Mouse (Mus musculus) kidney, postnatal 10 days (tissue): ENCODE data around the gene Opn4.

ENCODE experiments used
- DNase-seq: peaks from one replicate; pipeline ENCODE4 v3.0.0; 2021; ENCODE audit warnings: mixed read lengths

Opn4 gene

DNA sequence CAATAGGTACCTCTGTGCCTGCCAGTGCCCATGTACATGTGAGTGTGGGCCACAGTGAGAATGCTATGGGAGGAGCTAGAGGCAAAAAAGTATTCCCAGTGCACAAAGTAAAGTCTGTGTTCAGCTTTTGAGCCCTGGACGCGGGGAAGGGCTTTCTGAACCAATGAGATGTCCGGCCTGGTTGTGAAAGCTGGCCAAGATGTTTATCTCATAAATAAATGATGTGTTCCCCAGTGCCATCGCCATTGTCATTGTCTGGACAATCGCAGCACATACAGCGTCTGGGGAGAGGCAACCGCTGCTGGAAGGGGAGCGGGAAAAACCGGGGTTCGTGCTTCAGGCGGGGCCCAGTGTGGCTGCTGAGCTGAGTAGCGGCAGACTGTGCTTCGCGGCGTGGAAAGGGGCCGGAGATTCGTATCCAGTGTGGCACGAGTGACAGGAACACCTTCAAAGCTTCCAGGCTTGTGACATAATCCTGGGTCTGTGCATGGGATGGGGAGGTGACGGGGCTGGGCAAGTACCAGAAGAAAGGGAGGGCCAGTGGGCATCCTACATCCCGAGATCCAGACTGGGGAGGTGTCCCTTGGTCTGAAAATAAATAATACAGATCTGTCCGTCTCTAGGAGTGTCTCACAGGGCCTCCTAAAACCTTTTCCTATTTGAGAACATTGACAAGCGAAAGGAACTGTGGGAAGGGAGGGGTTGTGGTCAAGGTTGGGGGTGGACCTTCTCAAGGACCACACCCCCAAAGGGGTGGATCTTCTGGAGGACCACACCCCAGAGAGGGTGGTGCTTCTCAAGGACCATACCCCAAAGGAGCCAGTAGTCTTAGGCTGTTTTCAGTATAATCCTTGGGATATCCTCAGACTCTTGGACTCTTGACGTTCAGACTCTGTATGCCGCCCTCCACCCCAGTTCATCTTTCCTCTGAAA, 8.9 kb downstream of the Opn4 start:
- DNase-seq: no peak

DNA sequence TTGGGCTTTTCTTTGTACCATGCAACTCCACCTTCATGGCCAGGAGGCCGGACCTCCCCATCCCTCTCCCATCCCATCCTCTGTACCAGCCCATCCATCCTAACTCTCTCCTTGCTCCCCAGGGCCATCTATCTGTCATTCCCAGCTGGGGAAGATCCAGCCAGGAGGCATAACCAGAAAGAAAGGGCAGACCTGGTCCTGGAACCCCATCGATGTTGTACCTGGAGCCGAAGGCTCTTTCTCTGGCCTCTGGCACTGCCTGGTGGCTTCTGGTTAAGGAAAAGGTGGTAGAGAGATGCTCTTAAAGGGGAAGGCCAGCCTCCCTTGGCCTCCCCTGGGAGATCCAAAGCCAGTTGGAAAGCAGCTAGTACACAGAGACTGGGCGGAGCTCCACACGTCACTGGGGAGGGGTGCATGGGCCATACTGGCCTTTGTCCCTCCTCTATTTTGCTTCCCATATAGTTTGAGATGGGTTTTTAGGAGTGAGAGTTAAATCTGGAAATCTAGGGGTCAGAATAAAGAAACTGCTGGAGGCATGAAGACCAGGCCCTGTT, 9.8 kb downstream of the Opn4 start:
- no peak for DNase-seq

DNA sequence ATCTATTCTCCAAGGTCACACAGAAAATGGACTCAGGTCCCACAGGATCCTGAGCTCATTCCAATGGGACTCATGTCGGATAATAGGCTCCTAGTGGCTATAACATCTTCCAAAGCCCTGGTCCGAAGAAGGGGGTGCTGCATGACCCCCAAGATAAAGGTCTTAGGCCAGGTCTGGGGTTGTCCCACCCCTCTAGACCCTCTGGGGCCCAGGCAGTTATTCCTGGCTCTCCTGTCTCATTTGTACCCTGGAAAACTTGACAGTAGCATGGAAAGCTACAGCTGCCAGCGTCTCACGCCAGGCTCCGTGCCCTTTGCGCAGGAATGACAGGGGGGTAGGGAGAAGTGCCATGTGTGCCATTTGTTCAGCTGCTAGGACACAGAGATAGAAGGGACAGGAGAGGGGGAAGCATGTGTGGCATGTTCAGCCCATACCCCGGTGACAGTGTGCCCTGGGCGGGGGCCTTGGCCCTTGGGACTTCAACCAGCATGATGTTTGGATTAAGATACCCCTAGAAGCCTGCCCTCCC, 10.7 kb downstream of the Opn4 start:
- no peak for DNase-seq

DNA sequence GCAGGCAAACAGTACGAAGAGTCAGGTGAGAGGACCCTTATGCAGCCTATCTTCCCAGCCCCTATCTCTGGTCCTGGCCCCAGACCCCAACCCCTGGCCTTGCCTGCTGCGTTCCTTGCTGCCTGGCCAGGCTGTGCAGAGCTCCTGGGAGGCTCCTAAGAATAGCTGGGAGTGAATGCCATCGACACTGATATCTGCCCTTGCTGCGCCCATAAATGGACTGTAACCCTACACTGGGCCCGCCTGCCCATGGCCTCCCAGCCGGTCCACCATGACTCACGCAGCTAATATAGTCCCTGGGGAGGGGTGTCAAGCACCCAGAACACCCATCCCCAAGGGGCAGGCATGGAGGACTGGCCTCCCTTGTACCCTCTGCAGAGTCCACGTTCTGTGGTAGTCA, 11.4 kb downstream of the Opn4 start, which contains the start of gene Ldb3:
TSS of gene Ldb3 (minus strand) at position 185 of the 400 bp plus-strand sequence.
- no peak for DNase-seq

DNA sequence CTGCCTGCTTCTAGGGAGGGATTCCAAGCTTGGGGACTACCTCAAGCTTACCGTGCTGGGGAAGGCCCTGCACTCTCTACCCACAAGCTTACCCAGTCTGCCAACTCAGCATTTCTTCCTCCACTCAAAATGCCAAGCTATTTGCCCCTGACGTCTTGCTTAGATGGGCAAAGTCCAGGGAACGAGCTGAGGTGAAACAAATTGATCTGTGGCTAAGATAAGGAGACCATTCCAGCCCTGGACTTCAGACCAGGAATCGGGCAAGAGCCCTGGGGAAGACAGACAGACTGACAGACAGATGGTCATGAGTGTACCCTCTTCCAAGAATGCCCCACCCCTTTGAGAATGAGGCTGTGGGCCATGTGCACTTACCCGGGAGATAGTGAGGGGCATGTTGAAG, 11.9 kb downstream of the Opn4 start:
- DNase-seq: no peak

DNA sequence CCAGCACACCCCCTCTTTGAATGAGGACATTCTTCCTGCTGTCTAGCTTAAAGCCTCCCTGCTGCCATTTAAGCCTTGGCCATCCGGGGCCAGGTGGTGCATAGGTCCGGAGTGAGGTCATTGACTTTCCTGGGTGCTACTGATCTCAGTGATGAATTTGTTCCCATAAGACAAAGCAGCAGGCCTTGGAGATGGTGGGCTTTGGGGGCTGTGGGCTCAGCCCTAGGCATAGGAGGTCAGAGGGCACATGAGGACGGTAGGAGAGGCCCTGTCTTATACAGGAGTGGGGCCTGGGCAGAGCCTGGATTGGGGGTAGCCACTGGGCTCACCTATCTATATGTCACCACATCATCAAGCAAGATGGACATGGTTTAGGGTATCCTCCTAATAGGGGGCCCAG, 13.1 kb downstream of the Opn4 start:
- no peak for DNase-seq

DNA sequence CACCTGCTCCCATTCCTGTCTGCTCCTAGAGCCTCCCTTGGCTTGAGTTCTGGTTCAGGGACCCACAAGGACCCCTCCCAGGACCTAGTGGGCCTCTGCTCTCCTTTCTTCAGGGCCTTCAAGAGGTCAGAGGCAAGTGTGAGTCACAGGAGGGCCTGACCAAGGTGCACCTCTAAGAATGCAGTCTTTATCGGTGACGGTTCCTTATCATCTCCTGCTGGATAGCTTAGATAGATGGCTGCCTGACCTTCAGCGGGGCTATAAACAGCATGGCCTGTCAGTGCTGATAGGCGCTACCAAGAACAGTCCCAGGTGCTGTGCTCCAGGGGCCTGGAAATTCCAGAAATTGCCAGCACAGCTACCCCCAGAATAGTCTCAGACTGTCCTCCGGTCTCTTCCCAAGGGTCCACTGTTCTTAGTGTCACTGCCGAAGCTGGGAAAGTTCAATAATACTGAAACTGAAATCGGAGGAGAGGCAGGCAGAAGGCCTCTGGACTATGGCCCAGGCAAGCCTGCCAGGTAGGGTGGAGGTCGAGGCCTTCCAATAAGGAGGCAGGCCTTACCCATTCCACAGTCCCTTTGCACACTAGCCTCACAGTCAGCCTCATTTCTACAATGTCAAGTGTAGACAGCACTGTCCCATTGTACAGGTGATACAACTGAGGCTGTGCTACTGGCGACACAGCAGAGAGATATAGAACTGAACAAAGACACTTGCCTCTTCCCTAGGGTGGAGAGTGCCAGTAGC, 14.4 kb downstream of the Opn4 start:
- no peak for DNase-seq

DNA sequence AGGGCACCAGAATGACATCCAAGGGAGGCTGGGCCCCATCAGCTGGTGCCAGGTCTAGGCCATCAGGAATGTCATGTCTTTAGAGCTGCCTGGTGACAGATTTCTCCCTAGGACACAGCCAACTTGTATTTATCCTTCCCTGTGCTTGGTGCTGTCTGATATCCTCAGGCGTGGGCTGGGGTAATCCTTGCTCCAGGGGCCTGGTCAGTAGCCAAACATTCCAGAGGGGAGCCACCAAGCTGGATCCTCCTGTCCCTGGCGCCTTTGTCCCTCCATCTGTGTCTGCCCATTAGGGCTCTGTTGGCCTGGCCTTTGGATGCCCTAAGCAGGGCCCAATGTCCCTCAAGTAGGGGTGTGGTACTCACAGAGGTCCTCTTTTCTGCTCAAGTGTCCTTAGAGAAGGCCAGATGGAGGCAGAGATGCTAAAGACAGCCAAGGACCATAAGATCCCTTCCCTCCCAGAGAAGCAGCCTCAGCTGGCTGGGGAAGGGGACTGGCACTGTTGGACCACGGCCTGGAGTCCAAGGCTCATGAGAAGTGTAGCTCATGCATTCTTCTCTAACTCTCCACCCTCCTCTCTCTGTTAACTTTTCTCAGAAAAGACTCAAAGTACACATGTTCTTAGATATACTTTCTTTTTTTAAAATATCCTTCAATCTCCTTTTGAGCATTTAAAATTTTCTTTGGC, 17.1 kb downstream of the Opn4 start:
- peak; percentile 69 for DNase-seq

DNA sequence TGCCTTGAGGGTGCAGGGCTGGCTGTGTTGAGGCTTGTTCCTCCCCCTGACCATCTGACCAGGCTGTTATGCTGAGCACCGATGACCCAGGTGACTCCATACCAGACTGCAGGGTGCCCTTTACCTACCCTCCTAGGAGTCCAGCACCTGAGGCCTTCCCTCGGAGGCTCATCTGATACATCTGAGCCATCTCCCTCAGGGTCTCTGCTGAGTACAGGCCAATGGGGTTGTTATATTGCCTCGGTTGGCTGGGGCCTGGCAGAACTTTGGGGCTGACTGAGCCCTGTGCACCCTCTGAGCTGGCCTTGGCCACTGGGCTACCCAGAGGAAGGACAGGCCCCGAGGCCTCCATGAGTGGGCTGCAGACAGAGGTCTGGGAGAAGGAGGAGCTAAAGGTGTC, 23.1 kb downstream of the Opn4 start:
- DNase-seq: no peak

DNA sequence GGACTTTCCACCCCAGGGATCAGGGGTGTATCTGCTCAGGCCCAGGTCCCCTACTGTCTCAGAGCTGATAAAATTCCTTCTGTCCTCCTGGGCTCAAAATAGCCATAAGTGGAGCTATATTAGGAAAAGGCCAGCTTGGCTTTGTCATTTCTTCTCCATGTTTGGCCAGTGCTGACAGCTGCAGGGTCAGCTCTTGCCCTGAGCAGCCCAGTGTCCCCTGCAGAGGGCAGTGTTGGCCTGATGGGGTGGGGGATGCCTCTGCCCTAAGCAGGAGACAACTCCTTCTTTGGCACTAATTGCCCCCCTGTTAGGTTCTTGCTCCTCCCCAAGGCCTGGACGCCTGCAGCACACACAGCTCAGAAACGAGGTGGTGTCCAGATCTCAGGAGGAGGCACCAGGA, 25.9 kb downstream of the Opn4 start:
- peak; percentile 54 for DNase-seq

DNA sequence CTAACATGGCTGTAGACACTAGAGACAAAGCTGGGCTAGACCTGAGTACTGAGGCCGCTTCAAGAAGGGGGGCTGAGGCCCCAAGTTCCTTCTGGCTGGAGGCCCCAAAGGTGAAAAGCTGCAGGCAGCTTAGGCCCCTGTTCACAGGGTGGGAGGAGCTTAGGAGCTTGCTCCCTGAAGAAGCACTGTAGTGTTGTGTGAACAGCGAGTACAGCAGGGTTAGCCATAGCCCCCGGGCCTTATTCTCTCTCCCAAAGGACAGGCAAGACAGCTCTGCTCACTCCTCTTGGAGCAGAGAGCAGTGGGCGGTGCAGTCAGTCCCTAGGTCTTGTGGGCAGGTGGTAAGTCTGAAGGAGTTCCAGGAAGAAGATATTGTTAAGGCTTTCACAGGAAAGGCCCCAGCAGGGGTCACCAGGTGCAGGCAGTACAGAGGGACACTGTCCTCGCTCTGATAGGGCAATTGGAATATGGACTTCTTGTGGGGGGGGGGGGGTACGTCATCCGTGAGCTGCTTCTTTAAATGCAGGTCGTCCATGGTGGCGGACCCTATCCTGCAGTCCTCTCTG, 26.5 kb downstream of the Opn4 start:
- DNase-seq: no peak

DNA sequence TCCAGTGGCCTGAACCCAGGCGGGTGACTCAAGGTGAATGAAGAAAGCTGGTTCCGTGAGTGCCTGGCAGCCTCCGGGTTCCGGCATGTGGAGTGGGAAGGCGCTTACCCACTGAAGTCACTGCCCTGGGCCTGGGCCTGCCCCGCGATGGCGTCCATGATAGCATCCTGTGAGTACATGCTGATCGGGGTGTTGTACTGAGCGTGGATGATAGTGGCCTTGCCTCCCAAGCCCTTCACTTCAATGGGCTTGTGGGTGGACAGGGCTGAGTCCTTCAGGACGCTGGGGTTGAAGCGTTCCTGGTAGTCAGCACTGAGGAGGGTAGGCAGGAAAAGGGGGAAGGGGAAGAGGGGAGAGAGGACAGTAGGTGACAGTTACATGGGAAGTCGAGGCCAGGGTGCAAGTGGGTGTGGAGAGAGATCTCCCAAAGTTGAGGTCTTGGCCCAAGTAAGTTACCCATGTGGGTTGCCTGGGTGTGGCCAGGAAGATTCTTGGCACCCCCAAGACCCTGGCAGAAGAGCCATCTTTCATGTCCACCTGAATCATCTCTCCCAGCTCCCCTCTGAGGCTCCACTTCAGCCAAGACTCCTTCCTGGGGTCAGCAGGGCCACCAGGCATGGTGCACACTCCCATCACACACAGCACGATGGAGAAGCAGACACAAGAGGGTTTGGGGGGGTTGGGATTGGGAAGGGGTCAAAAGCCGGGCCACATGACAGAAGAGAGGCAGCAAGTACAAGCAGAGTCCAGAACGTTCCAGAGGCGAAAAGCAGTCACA, 28.1 kb downstream of the Opn4 start:
- no peak for DNase-seq

DNA sequence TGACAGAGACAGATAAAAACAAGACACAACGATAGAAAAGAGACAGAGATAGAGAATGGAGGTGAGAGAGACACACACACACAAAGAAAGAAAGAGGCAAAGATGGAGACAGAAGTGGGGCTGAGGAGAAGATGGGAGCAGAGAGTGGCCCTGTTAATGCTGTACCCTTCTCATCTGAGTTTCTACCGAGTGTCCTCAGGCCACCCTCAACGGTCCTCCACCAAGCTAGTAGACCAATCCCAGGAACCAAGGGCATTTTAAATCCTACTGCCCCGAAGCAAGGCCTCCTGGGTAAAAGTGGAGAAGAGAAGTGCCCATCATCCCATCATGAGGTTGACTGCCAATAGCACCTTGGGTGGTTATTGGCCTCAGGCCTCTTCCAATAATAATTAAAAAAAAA, 29.0 kb downstream of the Opn4 start:
- DNase-seq: no peak

DNA sequence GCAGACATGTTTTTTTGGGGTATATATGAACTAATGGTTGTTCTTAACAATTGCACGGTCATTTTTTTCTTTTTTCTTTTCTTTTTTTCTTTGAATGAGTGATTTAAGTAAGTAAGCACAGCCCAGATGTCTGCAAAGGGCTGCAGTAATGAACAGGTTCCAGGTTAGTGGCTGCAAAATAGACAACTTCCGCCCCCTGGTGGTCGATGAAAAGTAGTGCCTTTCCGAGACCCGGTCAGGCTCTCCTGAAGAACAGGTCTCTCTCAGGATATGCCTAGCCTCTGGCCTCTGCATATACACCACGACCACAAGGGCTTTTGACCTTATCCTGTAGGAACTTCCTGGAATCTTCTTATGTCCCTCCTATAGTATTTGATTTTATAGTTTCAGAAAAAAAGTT, 29.6 kb downstream of the Opn4 start:
- DNase-seq: peak; percentile 88

DNA sequence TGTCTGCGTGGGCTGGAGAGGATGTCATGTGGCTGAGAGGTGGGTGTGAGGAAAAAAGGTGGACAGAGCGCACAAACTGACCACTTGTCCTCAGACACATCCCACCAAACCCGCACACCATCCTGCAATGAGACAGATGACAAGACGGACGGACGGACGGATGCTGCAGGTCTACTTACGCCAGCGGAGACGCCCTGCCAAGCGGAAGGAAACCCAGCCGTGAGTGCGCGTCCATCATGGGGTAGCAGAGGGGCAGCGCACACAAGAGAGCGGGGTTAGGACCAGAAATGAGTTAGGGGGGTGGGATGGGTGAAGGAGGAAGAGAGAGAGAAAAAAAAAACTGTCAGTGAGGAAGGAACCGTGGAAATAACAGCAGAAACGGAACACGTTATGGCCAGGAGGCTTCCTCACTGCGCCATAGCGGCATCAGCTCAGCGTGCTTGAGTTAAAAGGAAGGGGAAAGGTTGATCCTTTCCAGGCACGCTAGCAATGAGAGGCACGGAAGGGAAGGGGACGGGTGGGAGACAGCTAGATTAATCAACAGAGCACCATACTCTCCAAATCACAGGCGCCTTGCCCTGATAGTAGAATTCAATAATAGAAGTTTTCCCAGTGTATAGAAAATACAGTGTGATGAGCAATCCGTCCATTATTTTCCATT, 30.3 kb downstream of the Opn4 start:
- DNase-seq: no peak

DNA sequence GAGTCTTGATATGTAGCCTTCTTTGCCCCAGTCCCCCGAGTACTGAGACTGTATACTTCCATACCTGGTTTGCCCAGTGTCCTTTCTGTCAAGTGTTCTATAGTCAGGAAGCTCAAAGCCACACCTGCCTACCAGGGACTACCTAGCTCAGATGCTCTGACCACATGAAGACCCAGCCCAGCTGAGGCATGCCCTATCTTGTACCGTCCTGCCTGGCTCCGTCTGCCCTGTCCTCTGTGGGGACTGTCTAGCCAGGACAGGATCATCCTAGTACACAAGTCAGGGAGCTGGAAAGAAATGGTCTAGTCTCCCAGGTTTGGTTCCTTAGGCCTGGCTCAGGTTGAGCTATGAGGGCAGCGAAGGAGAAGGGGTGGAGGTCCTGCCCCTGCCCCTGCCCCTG, 31.3 kb downstream of the Opn4 start:
- no peak for DNase-seq

DNA sequence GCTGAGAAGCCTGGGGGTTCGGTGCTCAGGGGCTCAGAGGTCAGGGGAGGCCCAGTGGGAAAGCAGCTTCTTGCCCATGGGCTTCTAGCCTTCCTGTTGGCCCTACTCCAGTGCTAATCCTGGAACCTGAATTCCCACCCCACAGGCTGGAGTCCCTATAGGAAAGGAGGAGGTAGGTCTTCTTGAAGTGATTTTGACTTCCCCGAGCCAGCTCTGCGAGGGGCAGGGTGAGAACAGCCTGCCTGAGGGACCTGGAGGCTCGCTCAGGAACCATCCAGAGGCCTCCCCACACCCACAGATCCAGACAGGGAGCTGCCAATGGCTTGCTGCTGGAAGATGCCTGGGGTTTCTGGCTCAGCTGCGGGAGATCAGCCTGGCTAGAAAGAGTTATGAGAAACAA, 32.2 kb downstream of the Opn4 start:
- no peak for DNase-seq

DNA sequence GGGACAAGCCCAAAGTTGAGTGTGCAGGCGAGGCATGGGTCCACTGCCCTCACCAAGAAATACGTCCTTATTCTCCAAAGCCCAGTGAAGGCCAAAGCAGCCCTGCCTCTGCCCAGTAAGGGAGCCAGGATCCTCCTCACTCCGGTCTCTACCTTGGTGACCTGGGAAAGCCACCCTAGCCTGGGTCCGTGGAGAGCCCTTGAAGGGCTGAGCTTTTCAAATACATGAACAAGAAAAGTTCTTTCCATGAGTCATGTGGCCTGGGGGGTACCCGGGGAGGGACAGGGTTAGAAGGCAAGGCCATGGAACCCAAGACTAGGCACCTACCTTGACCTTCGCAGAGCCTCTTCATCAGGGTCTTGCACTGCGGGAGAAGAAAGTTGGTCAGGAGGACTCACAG, 33.4 kb downstream of the Opn4 start:
- DNase-seq: no peak

DNA sequence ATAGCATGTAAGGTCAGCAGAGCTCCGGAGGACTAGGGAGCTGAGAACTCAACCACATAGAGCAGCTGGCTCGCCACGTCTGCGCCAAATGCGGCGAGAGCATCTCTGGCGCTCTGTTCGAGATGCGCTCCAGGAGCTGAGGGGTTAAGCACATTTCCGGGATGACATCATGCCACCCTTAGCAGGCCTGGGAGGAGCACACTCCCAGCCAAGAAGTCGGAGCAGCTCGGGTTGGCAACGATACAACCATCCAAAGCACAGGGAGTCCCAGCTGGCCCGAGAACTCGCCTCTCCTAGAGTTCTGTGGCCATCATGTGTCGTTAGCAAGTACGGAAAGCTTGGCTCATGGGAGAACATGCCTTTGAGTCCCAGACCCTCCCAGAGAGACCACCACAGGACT, 34.2 kb downstream of the Opn4 start:
- peak; percentile 75 for DNase-seq

DNA sequence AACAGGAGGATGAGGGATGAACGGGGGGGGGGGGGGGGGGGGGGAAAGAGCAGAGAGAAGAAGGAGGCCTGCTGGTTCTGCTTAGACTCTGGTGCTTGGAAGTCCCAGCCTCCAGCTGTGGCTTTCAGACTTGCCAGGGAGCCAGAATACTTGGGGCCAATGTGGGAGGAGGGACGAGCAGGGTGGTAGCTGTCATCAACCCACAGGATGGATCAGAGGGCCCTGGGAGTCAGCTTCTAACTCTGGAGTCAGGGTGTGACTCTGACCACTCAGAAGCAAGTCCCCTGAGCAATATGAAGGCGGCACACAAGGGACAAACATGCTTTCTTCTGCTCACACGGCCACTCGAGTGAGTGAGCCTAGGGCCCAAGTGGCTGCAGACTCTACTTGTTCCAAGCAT, 35.3 kb downstream of the Opn4 start:
- no peak for DNase-seq

DNA sequence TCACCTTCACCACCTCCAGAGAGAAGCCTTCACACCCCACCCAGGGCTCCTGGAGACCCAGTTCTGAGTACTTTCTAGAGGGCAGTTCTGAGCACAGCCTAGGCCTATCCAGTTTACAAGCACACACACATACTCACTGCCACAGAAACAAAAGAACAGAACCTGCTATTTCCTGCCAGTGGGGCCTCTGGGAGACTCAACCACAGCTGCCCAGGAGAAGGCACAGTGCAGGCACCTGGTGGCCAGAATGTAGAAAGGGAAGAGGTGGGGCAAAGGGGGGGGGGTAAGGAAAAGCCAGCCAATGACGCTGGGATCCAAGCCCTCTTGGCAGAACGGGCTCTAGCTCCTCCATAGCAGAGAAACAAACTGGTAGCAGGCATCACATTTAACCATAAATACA, 37.5 kb downstream of the Opn4 start:
- no peak for DNase-seq
